Mouse (Mus musculus): ENCODE results near the gene Mindy3.

- TF ChIP-seq GATA1 (IDR thresholded peaks at IDR 0.05; ENCODE audit: borderline replicate concordance, low read length) (no peak), FLI1 (IDR thresholded peaks at IDR 0.05; ENCODE audit: low read length) (no peak)
Measured at GRCm38 (mm10) chr2:12439543-12439942, 20.3 kb upstream of the Mindy3 start.

Measured in megakaryocyte, embryonic 14.5 days (primary cell).